Mouse (Mus musculus): ENCODE results near the gene Shmt2. TPM values are rescaled to one million over a fixed set of nuclear protein-coding genes. Genes with fewer than 3 reads are reported as not detected.
A peak's percentile ranks its signal among the peaks of the same experiment; 100 is the strongest.

The Shmt2 gene
- polyA plus RNA-seq, 1 experiment from 2014 or later = 56.2 TPM

- Histone ChIP-seq H3K4me1 (replicated peaks) (peaks cover 72% of the 10 kb centered on the region), H3K27me3 (peaks cover 54% of the 10 kb centered on the region), H3K9me3 (no peaks in the 10 kb centered on the region), H3K36me3 (peaks cover 22% of the 10 kb centered on the region), H3K9ac (replicated peaks) (0 out of 2 replicates have a peak overlapping the region, but pooled peaks have one; percentile 16), H3K4me3 (replicated peaks) (no peak overlapping the region), H3K27ac (peak overlapping the region; percentile 6; the same call in 1 of the 2 replicates), H3K4me2 (replicated peaks) (peak overlapping the region; percentile 42)
- ATAC-seq = no peak
- 17% methylated on average over 8 of the region's 8 CpGs for WGBS
Measured at GRCm38 (mm10) chr10:127515983-127516459, 6.2 kb downstream of the Shmt2 start.

GRCm38 (mm10) chr10:127515271-127515982 lies 6.8 kb downstream of the Shmt2 start:
- H3K4me3 ChIP-seq (replicated peaks) = no peak overlapping the region
- WGBS = 24% methylated on average over 9 of the region's 9 CpGs
- 0 out of 2 replicates have a peak overlapping the region, but pooled peaks have one; percentile 16 for H3K9ac ChIP-seq (replicated peaks)
- peaks cover 72% of the 10 kb centered on the region for H3K4me1 ChIP-seq (replicated peaks)
- no peak for ATAC-seq
- H3K9me3 ChIP-seq = no peaks in the 10 kb centered on the region
- H3K36me3 ChIP-seq = peaks cover 22% of the 10 kb centered on the region
- no peak overlapping the region for H3K27ac ChIP-seq
- H3K27me3 ChIP-seq = peaks cover 49% of the 10 kb centered on the region
- H3K4me2 ChIP-seq (replicated peaks) = no peak overlapping the region; the same call in 1 of the 2 replicates

GRCm38 (mm10) chr10:127514764-127515163 lies 7.5 kb downstream of the Shmt2 start, which contains the start of gene Ndufa4l2:
Gene Ndufa4l2 (plus strand): TSS chr10:127514967.
- H3K9me3 ChIP-seq = no peaks in the 10 kb centered on the region
- peak within 1 kb of the TSS; percentile 16; the same call in 1 of the 2 replicates for H3K9ac ChIP-seq (replicated peaks)
- no peak within 1 kb of the TSS; the same call in 1 of the 2 replicates for H3K4me3 ChIP-seq (replicated peaks)
- peaks cover 78% of the 10 kb centered on the region for H3K4me1 ChIP-seq (replicated peaks)
- peaks cover 19% of the 10 kb centered on the region for H3K36me3 ChIP-seq
- peak within 1 kb of the TSS; percentile 82 for H3K4me2 ChIP-seq (replicated peaks)
- peak within 1 kb of the TSS; percentile 97 for H3K27ac ChIP-seq
- peaks cover 47% of the 10 kb centered on the region for H3K27me3 ChIP-seq
- WGBS = 14% methylated on average over 6 of the region's 6 CpGs
- ATAC-seq = no peak

GRCm38 (mm10) chr10:127514111-127514698 lies 8.0 kb downstream of the Shmt2 start:
- Histone ChIP-seq H3K9ac (replicated peaks) (no peak overlapping the region; the same call in 1 of the 2 replicates), H3K4me3 (replicated peaks) (no peak overlapping the region), H3K4me1 (replicated peaks) (peaks cover 83% of the 10 kb centered on the region), H3K27me3 (peaks cover 47% of the 10 kb centered on the region), H3K9me3 (no peaks in the 10 kb centered on the region), H3K27ac (peak overlapping the region; percentile 97; the same call in 1 of the 2 replicates), H3K4me2 (replicated peaks) (peak overlapping the region; percentile 82), H3K36me3 (peaks cover 18% of the 10 kb centered on the region)
- WGBS = 14% methylated on average over 13 of the region's 13 CpGs
- ATAC-seq = no peak

GRCm38 (mm10) chr10:127513501-127514091 lies 8.6 kb downstream of the Shmt2 start:
- Histone ChIP-seq H3K36me3 (peaks cover 12% of the 10 kb centered on the region), H3K4me2 (replicated peaks) (peak overlapping the region; percentile 82), H3K9ac (replicated peaks) (peak overlapping the region; percentile 43; the same call in 1 of the 2 replicates), H3K27me3 (peaks cover 44% of the 10 kb centered on the region), H3K4me3 (replicated peaks) (peak overlapping the region; percentile 45), H3K27ac (peak overlapping the region; percentile 97), H3K4me1 (replicated peaks) (peaks cover 88% of the 10 kb centered on the region), H3K9me3 (no peaks in the 10 kb centered on the region)
- peak; percentile 17; the same call in 1 of the 2 replicates for ATAC-seq
- under 1% methylated on average over 16 of the region's 16 CpGs for WGBS

- Histone ChIP-seq H3K27ac (peak overlapping the region; percentile 97), H3K4me2 (replicated peaks) (peak overlapping the region; percentile 82), H3K9ac (replicated peaks) (peak overlapping the region; percentile 70), H3K9me3 (no peaks in the 10 kb centered on the region), H3K4me3 (replicated peaks) (peak overlapping the region; percentile 45), H3K36me3 (peaks cover 4% of the 10 kb centered on the region; the same call in 1 of the 2 replicates), H3K4me1 (replicated peaks) (peaks cover 96% of the 10 kb centered on the region), H3K27me3 (peaks cover 36% of the 10 kb centered on the region)
- WGBS = under 1% methylated on average over 27 of the region's 27 CpGs
- peak; percentile 32 for ATAC-seq
Measured at GRCm38 (mm10) chr10:127512813-127513212, 9.4 kb downstream of the Shmt2 start.

- peak overlapping the region; percentile 45 for H3K4me3 ChIP-seq (replicated peaks)
- peaks cover 36% of the 10 kb centered on the region for H3K27me3 ChIP-seq
- H3K9me3 ChIP-seq = no peaks in the 10 kb centered on the region
- no peak for ATAC-seq
- peak overlapping the region; percentile 70 for H3K9ac ChIP-seq (replicated peaks)
- H3K27ac ChIP-seq = peak overlapping the region; percentile 97
- H3K4me1 ChIP-seq (replicated peaks) = peaks cover 96% of the 10 kb centered on the region
- 1% methylated on average over 7 of the region's 7 CpGs for WGBS
- no peaks in the 10 kb centered on the region for H3K36me3 ChIP-seq
- peak overlapping the region; percentile 82 for H3K4me2 ChIP-seq (replicated peaks)
Measured at GRCm38 (mm10) chr10:127512307-127512666, 10.0 kb downstream of the Shmt2 start.

- ATAC-seq = peak; percentile 11
Measured at GRCm38 (mm10) chr10:127511634-127512306, 10.5 kb downstream of the Shmt2 start.

GRCm38 (mm10) chr10:127510895-127511617 lies 11.2 kb downstream of the Shmt2 start:
- H3K36me3 ChIP-seq = 0 out of 2 replicates have a peak, but pooled peaks cover under 1% of the 10 kb centered on the region
- WGBS = 6% methylated on average over 11 of the region's 11 CpGs
- peak overlapping the region; percentile 97 for H3K27ac ChIP-seq
- peak overlapping the region; percentile 45 for H3K4me3 ChIP-seq (replicated peaks)
- peak overlapping the region; percentile 70 for H3K9ac ChIP-seq (replicated peaks)
- H3K9me3 ChIP-seq = no peaks in the 10 kb centered on the region
- peak overlapping the region; percentile 82 for H3K4me2 ChIP-seq (replicated peaks)
- peaks cover 84% of the 10 kb centered on the region for H3K4me1 ChIP-seq (replicated peaks)
- peaks cover 37% of the 10 kb centered on the region for H3K27me3 ChIP-seq
- ATAC-seq = no peak

More at GRCm38 (mm10) chr10:127511634-127512306, 10.5 kb downstream of the Shmt2 start:
- no peaks in the 10 kb centered on the region for H3K9me3 ChIP-seq
- under 1% methylated on average over 45 of the region's 46 CpGs for WGBS
- no peaks in the 10 kb centered on the region for H3K36me3 ChIP-seq
- peaks cover 91% of the 10 kb centered on the region for H3K4me1 ChIP-seq (replicated peaks)
- H3K27me3 ChIP-seq = peaks cover 36% of the 10 kb centered on the region
- H3K4me3 ChIP-seq (replicated peaks) = peak overlapping the region; percentile 45
- H3K4me2 ChIP-seq (replicated peaks) = peak overlapping the region; percentile 82
- peak overlapping the region; percentile 70 for H3K9ac ChIP-seq (replicated peaks)
- H3K27ac ChIP-seq = peak overlapping the region; percentile 97

GRCm38 (mm10) chr10:127509837-127510701 lies 12.2 kb downstream of the Shmt2 start:
- Histone ChIP-seq H3K27ac (peak overlapping the region; percentile 97), H3K4me2 (replicated peaks) (peak overlapping the region; percentile 82), H3K4me1 (replicated peaks) (peaks cover 74% of the 10 kb centered on the region), H3K9ac (replicated peaks) (peak overlapping the region; percentile 70), H3K9me3 (no peaks in the 10 kb centered on the region), H3K4me3 (replicated peaks) (peak overlapping the region; percentile 45), H3K36me3 (peaks cover 7% of the 10 kb centered on the region), H3K27me3 (peaks cover 29% of the 10 kb centered on the region)
- 5% methylated on average over 17 of the region's 17 CpGs for WGBS
- no peak for ATAC-seq
